Mouse (Mus musculus) embryonic facial prominence, embryonic 13.5 days (tissue): ENCODE results near the gene Pik3cd. TPM values are rescaled to one million over a fixed set of nuclear protein-coding genes. Genes with fewer than 3 reads are reported as not detected.
"Not testable (repeated sequence)": the region's sequence is repeated elsewhere in the genome, so short reads cannot be mapped to it uniquely, and the experiment has no call there.

ENCODE experiments used
- ATAC-seq: fragments of 200-750 bp; cut with Nextera tagmentation; 2 replicates; pipeline ENCODE4 v1.8.0; 2017; ENCODE audit warnings: low read depth; ENCODE audit not compliant: insufficient number of reproducible peaks, insufficient read depth, low FRiP score, low TSS enrichment
- H3K27ac ChIP-seq: fragments of 300-500 bp; sonication (generic); 2 replicates; pipeline ENCODE4 v1.5.1; 2015; ENCODE audit warnings: moderate library complexity, mild to moderate bottlenecking, inconsistent platforms
- H3K27me3 ChIP-seq: fragments of 300-500 bp; sonication (generic); 2 replicates; pipeline ENCODE4 v1.6.1; 2015; ENCODE audit warnings: mild to moderate bottlenecking, inconsistent platforms
- H3K36me3 ChIP-seq: fragments of 300-500 bp; sonication (generic); 2 replicates; pipeline ENCODE4 v1.6.1; 2015; ENCODE audit warnings: mild to moderate bottlenecking, inconsistent platforms
- H3K4me1 ChIP-seq: fragments of 300-500 bp; sonication (generic); 2 replicates; pipeline ENCODE4 v1.6.1; 2015; ENCODE audit warnings: inconsistent platforms
- H3K4me2 ChIP-seq: fragments of 300-500 bp; sonication (generic); 2 replicates; pipeline ENCODE4 v1.6.1; 2015; ENCODE audit warnings: moderate library complexity, mild to moderate bottlenecking, inconsistent platforms
- H3K4me3 ChIP-seq: fragments of 300-500 bp; sonication (generic); 2 replicates; pipeline ENCODE4 v1.5.1; 2015; ENCODE audit warnings: mild to moderate bottlenecking, inconsistent platforms
- H3K9ac ChIP-seq: fragments of 300-500 bp; sonication (generic); 2 replicates; pipeline ENCODE4 v1.6.1; 2015; ENCODE audit warnings: mild to moderate bottlenecking, inconsistent platforms
- H3K9me3 ChIP-seq: fragments of 300-500 bp; sonication (generic); 2 replicates; pipeline ENCODE4 v1.6.1; 2016; ENCODE audit warnings: inconsistent platforms
- WGBS: fragments of 180-500 bp; shearing (Covaris S2); methylation state at CpG from one replicate; pipeline ENCODE4 v1.1.7; 2015; ENCODE audit warnings: mixed read lengths; 5-methylcytosine and 5-hydroxymethylcytosine counted together
- polyA plus RNA-seq: library from polyadenylated mRNA; unstranded; fragments of >200 nt; fragmentation: Nextera tagmentation; extraction: Ambion mirVana; gene quantifications from 2 replicates; pipeline ENCODE4 v1.2.1, GENCODE M21; 2015

Gene Pik3cd
- polyA plus RNA-seq: 4.4 and 4.9 TPM in 2 replicates

DNA sequence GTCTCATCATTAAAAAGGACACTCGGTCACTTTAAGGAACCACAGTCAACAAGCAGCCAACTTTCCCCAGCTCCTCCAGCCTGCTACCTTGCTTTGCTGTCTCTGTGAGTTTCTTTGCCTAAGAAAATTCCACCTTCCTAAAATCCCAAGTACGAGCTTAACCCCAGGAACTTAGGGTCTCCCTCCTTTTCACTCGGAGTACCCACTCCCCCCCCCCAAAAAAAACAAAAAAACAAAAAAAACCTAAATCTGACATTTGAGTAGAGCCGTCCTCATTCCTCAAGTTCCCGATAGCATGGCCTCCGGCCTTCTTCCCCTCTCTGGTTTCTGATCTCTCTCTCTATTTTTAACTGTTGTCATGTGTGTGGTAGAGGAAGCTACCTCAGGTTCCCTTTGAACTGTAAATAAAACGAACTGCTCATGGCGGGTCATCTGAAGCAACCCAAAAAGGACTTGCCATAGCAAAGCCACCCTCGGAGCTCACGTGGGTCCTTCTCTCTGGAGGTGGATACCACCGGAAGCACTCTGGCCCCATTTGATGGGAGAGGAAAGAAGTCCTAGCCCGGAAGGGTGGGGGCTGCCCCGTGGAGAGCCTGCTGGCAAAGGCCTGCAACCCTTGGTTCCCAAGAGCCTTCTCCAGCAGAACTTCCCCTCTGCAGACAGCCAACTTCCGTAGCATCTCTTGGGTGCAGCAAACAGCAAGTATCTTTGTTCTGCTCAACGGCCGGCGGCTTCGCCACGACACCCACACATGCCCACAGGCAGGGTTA is at the start of gene Pik3cd:
Gene Pik3cd (minus strand): TSS at position 362 of the 770 bp plus-strand sequence.
- no peaks in the 10 kb centered on the region for H3K9me3 ChIP-seq
- no peaks in the 10 kb centered on the region for H3K36me3 ChIP-seq
- H3K4me1 ChIP-seq: peaks cover 14% of the 10 kb centered on the region; the same call in 1 of the 2 replicates
- no peak within 1 kb of the TSS for H3K9ac ChIP-seq
- H3K27me3 ChIP-seq: peaks cover 31% of the 10 kb centered on the region
- no peak within 1 kb of the TSS for H3K27ac ChIP-seq
- ATAC-seq: no peak
- no peak within 1 kb of the TSS for H3K4me3 ChIP-seq
- H3K4me2 ChIP-seq: no peak within 1 kb of the TSS
- WGBS: 52% methylated on average over 19 of the region's 19 CpGs

DNA sequence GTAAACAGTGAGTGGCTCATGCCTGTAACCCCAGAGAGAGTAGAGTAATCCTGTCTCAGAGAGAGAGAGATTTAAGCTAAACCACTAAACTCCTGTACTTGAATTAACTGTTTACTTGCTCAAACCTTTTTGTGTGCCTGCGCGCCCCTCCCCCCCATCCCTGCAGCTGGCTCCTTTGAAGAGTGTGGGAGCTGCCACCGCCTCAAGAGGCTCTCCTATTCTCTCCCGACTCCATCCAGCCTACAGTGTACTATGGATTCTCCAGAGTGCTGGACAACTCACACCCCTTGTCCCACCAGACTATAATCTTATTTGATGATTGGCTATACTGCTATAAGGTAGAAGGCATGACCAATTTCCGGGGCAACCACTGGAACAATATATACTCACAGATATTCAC is 48.3 kb upstream of the Pik3cd start:
- 56% methylated on average over 5 of the region's 5 CpGs for WGBS
- H3K4me1 ChIP-seq: peaks cover 10% of the 10 kb centered on the region; the same call in 1 of the 2 replicates
- H3K9ac ChIP-seq: no peak overlapping the region
- H3K27ac ChIP-seq: no peak overlapping the region
- H3K9me3 ChIP-seq: no peaks in the 10 kb centered on the region
- H3K4me2 ChIP-seq: no peak overlapping the region
- H3K4me3 ChIP-seq: no peak overlapping the region
- H3K27me3 ChIP-seq: no peaks in the 10 kb centered on the region
- ATAC-seq: no peak
- peaks cover 13% of the 10 kb centered on the region for H3K36me3 ChIP-seq

DNA sequence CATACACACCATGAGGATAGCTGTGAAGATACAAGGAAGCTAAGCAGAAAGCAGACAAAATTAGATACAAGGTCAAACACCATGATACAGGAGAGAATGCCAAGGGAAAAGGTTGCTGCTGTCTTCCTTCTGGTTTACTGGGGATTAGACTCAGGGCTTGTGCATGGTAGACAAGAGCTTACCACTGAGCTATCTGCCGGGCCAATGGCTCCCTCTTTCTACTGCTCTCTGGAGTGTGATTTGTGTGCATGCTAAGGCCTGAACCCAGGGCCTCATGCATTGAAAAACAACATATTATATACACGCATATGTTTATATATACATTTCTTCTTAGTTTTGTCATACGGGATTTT is 47.3 kb upstream of the Pik3cd start:
- 92% methylated on average over 3 of the region's 3 CpGs for WGBS
- ATAC-seq, H3K27ac ChIP-seq: not testable (repeated sequence)

DNA sequence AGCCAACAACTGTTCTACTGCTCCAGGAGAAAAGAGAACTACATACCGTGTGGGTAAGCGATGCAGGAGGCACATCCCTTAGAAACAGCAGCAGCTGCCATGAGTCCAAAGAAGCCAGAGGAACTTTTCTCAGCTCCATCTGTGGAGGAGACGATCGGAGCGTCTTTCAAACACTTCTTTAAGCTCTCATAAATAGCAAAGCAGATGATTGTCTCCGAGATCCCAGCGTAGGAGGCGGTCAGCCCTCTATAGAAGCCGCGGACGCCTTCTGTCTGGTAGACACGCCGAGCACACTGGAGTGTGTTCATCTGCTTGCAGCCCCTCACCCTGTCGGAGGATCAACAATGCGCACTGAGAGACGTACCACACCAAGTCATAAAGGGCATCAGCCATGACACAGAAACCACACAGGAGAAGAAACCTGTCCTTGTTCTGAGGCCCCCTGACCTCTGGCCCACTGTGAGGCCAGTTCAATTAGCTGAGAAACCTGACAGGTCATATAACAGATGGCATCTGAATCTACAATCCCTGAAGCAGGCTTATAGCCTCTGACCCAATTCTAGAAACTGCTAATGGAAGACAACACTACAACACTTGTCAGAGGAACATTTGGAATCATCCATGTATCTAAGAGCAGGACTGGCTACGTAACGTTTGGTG is 46.8 kb upstream of the Pik3cd start:
- H3K4me1 ChIP-seq: peaks cover 10% of the 10 kb centered on the region; the same call in 1 of the 2 replicates
- ATAC-seq: no peak
- no peak overlapping the region for H3K9ac ChIP-seq
- H3K9me3 ChIP-seq: no peaks in the 10 kb centered on the region
- peaks cover 23% of the 10 kb centered on the region for H3K36me3 ChIP-seq
- H3K4me2 ChIP-seq: no peak overlapping the region
- no peak overlapping the region for H3K4me3 ChIP-seq
- no peaks in the 10 kb centered on the region for H3K27me3 ChIP-seq
- 82% methylated on average over 18 of the region's 18 CpGs for WGBS
- no peak overlapping the region for H3K27ac ChIP-seq

More for the DNA sequence above, 47.3 kb upstream of the Pik3cd start:
- not testable (repeated sequence) for H3K9ac ChIP-seq, H3K4me3 ChIP-seq, H3K9me3 ChIP-seq, H3K4me2 ChIP-seq, H3K4me1 ChIP-seq, H3K27me3 ChIP-seq
- H3K36me3 ChIP-seq: peaks cover 19% of the 10 kb centered on the region

DNA sequence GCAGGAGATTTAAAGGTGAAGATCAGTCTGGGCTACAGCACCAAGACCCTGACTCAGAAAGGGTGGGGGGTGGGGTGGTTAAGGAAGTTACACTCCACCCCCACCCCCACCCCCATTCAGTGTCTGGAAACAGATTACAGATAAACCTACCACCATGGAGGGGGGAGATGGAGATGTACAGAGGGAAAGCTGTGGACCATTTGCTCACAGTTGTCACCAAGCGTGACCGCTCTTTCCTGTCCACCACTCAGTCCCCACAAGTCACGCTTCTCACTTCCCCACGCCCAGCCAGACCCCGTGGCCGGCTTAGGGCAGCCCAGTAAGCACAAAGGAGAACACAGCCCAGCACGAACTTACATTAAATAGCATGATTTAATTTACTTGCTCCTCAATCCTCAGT is 41.7 kb upstream of the Pik3cd start:
- H3K4me1 ChIP-seq: no peaks in the 10 kb centered on the region
- no peaks in the 10 kb centered on the region for H3K9me3 ChIP-seq
- H3K4me2 ChIP-seq: no peak overlapping the region
- H3K27me3 ChIP-seq: no peaks in the 10 kb centered on the region
- H3K36me3 ChIP-seq: peaks cover 40% of the 10 kb centered on the region
- H3K4me3 ChIP-seq: no peak overlapping the region
- 86% methylated on average over 7 of the region's 7 CpGs for WGBS
- no peak overlapping the region for H3K9ac ChIP-seq
- no peak for ATAC-seq
- H3K27ac ChIP-seq: no peak overlapping the region

DNA sequence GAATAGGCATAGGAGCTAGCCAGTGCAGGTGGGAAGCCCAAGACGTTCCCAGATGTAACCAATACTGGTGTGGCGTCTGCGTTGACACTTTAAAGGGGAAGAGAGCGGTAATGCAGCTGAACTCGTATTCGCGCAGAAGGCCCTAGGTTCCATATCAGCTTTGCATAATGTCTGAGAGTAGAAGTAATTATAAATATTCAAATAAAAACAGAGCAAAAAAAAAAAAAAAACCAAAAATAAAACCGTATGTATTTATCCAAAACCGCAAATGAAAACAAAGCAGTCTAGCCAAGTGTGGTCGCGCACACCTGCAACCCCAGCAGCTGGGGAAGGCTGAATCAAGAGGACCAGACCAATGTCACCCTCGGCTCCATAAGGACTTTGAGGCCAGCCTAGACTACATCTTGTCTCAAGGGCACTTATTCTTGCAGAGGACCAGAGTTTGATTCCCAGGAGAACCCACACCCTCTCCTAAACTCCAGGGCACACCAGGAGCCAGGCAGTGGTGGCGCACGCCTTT is 39.7 kb upstream of the Pik3cd start:
- Histone ChIP-seq H3K4me1 (peaks cover 8% of the 10 kb centered on the region), H3K27ac (no peak overlapping the region), H3K9ac (no peak overlapping the region), H3K4me3 (no peak overlapping the region), H3K36me3 (peaks cover 33% of the 10 kb centered on the region), H3K9me3 (no peaks in the 10 kb centered on the region), H3K4me2 (no peak overlapping the region), H3K27me3 (no peaks in the 10 kb centered on the region)
- 91% methylated on average over 14 of the region's 14 CpGs for WGBS
- ATAC-seq: no peak

DNA sequence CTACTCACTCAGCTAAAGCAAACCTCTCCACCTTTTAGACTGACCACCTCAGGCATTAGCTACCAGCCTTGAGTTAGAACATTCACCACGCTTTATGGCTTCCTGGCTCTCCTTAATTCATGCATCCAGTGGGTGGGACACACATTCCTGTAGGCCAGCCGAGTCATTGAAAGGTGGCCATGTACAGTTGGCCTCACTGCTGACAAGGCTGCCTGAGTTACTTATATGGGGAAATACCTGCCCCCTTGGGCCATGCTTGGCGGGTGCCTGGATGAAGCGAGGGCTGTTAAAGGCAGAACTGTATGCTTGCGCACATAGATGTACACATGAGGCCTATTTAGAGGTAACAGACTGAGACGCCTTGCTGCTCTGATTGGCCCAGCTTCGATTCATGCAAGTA is 37.9 kb upstream of the Pik3cd start:
- WGBS: 81% methylated on average over 7 of the region's 7 CpGs
- H3K36me3 ChIP-seq: peaks cover 27% of the 10 kb centered on the region
- no peaks in the 10 kb centered on the region for H3K9me3 ChIP-seq
- no peak overlapping the region for H3K27ac ChIP-seq
- H3K4me3 ChIP-seq: no peak overlapping the region
- no peaks in the 10 kb centered on the region for H3K27me3 ChIP-seq
- no peak overlapping the region for H3K9ac ChIP-seq
- no peak for ATAC-seq
- H3K4me2 ChIP-seq: no peak overlapping the region
- peaks cover 26% of the 10 kb centered on the region for H3K4me1 ChIP-seq

DNA sequence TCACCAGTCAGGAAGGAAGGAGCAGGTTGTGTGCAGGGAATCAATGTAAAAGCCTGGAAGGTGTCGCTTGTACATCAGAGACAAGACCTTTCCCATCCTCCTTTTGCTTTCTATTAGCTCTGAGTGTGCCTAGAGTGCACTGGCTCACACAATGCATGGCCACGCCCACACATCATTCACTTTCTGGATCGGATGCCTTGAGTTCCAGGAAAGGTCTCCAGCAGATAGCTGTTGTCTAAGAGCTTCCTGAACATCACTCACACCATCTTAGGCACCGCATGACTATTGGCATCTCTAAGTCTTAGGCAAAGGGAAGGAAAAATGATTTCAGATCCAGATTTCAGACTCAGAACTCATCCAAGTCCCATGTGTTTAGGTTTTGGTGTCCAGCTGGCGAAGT is 37.1 kb upstream of the Pik3cd start:
- 84% methylated on average over 5 of the region's 5 CpGs for WGBS
- Histone ChIP-seq H3K36me3 (peaks cover 20% of the 10 kb centered on the region), H3K4me3 (no peak overlapping the region), H3K27ac (no peak overlapping the region), H3K9me3 (no peaks in the 10 kb centered on the region), H3K4me2 (no peak overlapping the region), H3K27me3 (no peaks in the 10 kb centered on the region), H3K9ac (no peak overlapping the region), H3K4me1 (peaks cover 34% of the 10 kb centered on the region)
- no peak for ATAC-seq

DNA sequence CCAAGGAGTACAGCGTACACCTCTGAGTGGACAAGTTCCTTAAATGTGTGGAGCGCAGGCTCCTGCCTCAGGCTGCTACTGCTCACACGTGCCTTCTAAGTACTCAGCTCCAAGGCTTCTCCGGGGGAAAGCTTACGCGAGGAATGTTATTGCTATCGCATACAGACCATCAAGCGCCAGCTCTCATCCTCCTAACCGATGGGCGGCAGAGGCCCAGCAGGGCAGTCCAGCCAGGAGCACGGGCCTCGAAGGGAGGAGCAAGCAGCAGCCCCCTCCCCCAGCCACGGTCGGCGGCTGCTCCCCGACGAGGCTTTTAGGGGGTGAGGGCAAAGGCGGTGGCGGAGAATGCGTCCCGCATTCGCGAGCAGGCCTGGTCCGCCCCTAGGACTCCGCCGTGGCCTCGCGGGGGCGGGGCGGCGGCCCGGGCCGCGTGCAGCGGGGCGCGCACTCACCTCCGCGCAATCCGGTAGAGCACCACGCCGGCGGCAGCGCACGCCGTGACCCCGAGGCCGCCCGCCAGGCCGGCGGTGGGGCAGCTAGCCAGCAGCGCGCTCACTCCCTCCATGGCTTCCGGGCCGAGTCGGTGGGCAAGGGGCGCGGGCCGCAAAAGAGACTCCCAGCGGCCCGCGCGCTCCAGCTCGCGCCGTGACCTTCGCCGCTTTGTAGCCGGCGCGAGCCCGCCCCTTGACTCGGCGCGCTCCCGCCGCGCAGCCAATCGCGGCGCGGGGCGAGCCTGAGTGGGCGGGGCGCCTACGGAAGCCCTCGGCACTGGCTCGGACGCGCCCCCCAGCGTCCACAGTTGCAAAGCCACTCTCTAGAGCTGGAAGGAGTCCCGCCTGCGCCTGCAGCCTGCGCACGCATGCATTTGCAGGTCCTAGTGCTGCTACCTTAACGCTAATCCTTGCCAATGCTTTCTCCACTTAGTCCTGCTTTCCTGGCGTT is 35.3 kb upstream of the Pik3cd start, which contains the start of gene Tmem201:
Gene Tmem201 (minus strand): TSS at position 662 of the 942 bp plus-strand sequence.
- H3K9me3 ChIP-seq: no peaks in the 10 kb centered on the region
- peak within 1 kb of the TSS; percentile 93 for H3K9ac ChIP-seq
- under 1% methylated on average over 96 of the region's 97 CpGs for WGBS
- peaks cover 6% of the 10 kb centered on the region; the same call in 1 of the 2 replicates for H3K36me3 ChIP-seq
- H3K4me3 ChIP-seq: peak within 1 kb of the TSS; percentile 93
- no peaks in the 10 kb centered on the region for H3K27me3 ChIP-seq
- peak within 1 kb of the TSS; percentile 97 for H3K4me2 ChIP-seq
- H3K27ac ChIP-seq: peak within 1 kb of the TSS; percentile 71
- ATAC-seq: peak; percentile 88
- H3K4me1 ChIP-seq: peaks cover 52% of the 10 kb centered on the region

DNA sequence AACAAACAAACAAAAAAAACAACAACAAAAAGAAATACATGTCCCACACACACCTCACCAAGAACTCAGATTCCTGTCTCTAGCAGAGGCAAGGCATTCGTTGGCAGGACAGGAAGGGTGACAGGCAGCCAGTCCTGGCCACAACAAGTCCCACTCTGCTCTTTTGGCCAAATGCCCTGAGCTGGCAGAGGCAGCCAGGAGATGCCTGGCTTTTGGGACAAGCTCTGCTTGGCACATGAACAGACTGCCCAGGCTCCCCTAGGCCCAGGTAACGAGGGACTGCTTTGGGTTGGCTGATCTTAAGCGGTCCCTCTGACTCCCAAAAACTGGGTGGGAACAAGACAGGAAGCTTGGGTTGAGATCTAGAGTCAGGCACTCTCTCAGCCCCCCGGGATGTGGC is 34.2 kb upstream of the Pik3cd start:
- peak overlapping the region; percentile 97 for H3K4me2 ChIP-seq
- H3K27me3 ChIP-seq: no peaks in the 10 kb centered on the region
- peak overlapping the region; percentile 93 for H3K9ac ChIP-seq
- peak overlapping the region; percentile 93 for H3K4me3 ChIP-seq
- ATAC-seq: no peak
- H3K27ac ChIP-seq: 0 out of 2 replicates have a peak overlapping the region, but pooled peaks have one; percentile 71
- H3K9me3 ChIP-seq: no peaks in the 10 kb centered on the region
- H3K36me3 ChIP-seq: peaks cover 8% of the 10 kb centered on the region
- H3K4me1 ChIP-seq: peaks cover 55% of the 10 kb centered on the region
- 29% methylated on average over 4 of the region's 4 CpGs for WGBS
